Mouse (Mus musculus) lung, postnatal 10 days (tissue): ENCODE results near the gene Thap12.

Experiments
- DNase-seq: peaks from one replicate; pipeline ENCODE4 v3.0.0; 2021

Thap12 gene

DNA sequence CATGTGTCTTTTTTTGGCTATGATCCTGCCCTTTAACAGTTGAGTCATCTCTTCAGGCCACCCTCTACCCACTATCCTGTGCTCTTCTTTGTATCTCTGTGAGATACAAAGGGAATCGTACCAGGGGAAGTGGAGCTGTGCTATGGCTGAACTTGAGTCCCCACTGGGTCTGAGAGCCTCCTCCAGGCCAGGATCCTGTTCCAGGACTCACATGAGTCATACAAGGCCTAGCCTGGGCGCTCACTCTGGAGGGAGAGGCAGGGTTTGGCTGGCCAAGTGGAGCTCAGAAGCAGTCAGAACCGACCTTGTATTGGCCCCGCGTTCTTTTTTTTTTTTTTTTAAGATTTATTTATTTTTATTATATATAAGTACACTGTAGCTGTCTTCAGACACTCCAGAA, 57.2 kb downstream of the Thap12 start:
- no peak for DNase-seq

DNA sequence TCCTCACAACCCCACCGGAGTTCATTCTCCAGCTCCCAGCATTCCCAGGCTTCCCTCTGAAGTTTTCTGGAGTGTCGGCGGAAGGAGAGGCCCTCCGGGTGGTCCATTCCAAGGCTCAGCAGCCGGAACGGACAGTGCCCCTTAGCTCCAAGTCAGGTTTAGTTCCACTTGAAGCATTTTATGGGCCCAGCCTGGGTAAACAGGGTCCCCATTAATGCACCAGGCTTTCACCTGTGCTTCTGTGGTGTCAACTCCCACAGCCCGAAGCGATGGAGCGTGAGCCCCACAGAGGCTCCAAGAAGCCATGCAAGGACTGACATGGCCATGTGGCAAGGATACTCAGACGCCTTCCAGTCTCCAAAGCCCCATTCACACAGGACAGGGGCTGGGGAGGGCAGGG, 61.0 kb downstream of the Thap12 start:
- no peak for DNase-seq

DNA sequence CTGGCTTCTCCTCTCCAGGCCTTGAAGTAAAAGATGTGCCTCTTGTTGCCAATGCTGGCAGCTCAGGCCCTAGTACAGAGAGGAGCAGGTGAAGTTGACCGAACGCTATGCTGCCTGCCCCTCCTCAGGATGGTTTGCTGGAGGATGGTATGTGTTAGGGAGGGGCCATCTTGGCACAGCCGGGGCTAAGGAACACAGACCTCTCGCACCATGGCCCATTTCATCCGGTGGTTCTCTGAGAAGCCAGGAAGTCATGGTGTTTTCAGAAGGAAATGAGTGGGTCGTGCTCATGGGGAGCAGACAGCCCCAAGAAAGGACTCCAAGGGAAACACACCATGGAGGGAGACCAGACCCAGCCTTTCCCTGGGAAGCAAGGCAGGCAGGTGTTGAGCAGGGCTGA, 64.4 kb downstream of the Thap12 start:
- no peak for DNase-seq
